ENCODE assay signal across 18 mouse cellular contexts in genomic region chr16:93367246-93367805, GRCm38 (mm10).
DNase-seq lines count a peak whose midpoint lies in the region; ATAC-seq and TF ChIP-seq lines count a peak whose summit lies in the region.
"Had no signal": no experiment of that assay in that cellular context is flagged by ENCODE, and none has a peak within 500 bp of the region (broad histone marks: within the 10 kb centered on the region; RNA-seq: fewer than 3 reads in every experiment).

No protein-coding gene starts in this region.

- DNase-seq in embryonic facial prominence, embryonic 10.5 days (ENCODE audit: low spot score): no peak
- peak; percentile 73 for DNase-seq in midbrain, embryonic 11.5 days (ENCODE audit: low spot score, missing footprints)
- DNase-seq in midbrain, postnatal 0 days (ENCODE audit: low spot score): no peak
- DNase-seq in layer of hippocampus, adult 9-11 months: no peak
- DNase-seq in left cerebral cortex, postnatal 36 days (ENCODE audit: low spot score in 2 of 2): no peak
- DNase-seq: adrenal gland, postnatal 10 days; cerebellum, adult 9-11 months; left cerebral cortex, postnatal 4 days; right cerebral cortex, postnatal 25 days had no signal

- H3K4me2 ChIP-seq in embryonic facial prominence, embryonic 13.5 days: no peak overlapping the region
- no peak overlapping the region for H3K4me2 ChIP-seq in midbrain, embryonic 11.5 days
- no peak overlapping the region for H3K4me2 ChIP-seq in midbrain, postnatal 0 days (ENCODE audit: low read depth, low read length, poor library complexity, severe bottlenecking)
- no peak overlapping the region for H3K4me2 ChIP-seq in kidney, embryonic 16.5 days (replicated peaks; ENCODE audit: low read depth, low read length)
- 0 out of 2 replicates have a peak overlapping the region, but pooled peaks have one; percentile 23 for H3K4me2 ChIP-seq in liver, embryonic 15.5 days
- H3K4me2 ChIP-seq: heart, embryonic 12.5 days had no signal

- no peak for TF ChIP-seq CTCF in midbrain, postnatal 0 days (IDR thresholded peaks at IDR 0.05)

- H3K4me3 ChIP-seq in embryonic facial prominence, embryonic 13.5 days: no peak overlapping the region
- no peak overlapping the region for H3K4me3 ChIP-seq in embryonic facial prominence, embryonic 10.5 days
- H3K4me3 ChIP-seq in midbrain, embryonic 11.5 days (ENCODE audit: low read depth, low read length): no peak overlapping the region
- no peak overlapping the region for H3K4me3 ChIP-seq in midbrain, postnatal 0 days (ENCODE audit: low read depth, low read length)
- no peak overlapping the region for H3K4me3 ChIP-seq in kidney, embryonic 16.5 days (ENCODE audit: low read length)
- no peak overlapping the region for H3K4me3 ChIP-seq in liver, embryonic 15.5 days (replicated peaks)
- H3K4me3 ChIP-seq: heart, embryonic 12.5 days had no signal

- no peak overlapping the region for H3K9ac ChIP-seq in embryonic facial prominence, embryonic 13.5 days
- no peak overlapping the region for H3K9ac ChIP-seq in midbrain, embryonic 11.5 days (ENCODE audit: low read length)
- no peak overlapping the region for H3K9ac ChIP-seq in midbrain, postnatal 0 days (replicated peaks; ENCODE audit: low read length, poor library complexity, severe bottlenecking)
- H3K9ac ChIP-seq in kidney, embryonic 16.5 days (replicated peaks; ENCODE audit: low read length): no peak overlapping the region
- H3K9ac ChIP-seq in liver, embryonic 15.5 days: no peak overlapping the region
- H3K9ac ChIP-seq: heart, embryonic 12.5 days had no signal

- intact Hi-C loops in left cerebral cortex, postnatal 36 days (cut with DNase I): no loop called here

- no peaks in the 10 kb centered on the region for H3K36me3 ChIP-seq in embryonic facial prominence, embryonic 13.5 days
- H3K36me3 ChIP-seq in embryonic facial prominence, embryonic 10.5 days (replicated peaks): no peaks in the 10 kb centered on the region
- no peaks in the 10 kb centered on the region for H3K36me3 ChIP-seq in midbrain, embryonic 11.5 days (ENCODE audit: control insufficient read depth, insufficient read depth, low read length)
- H3K36me3 ChIP-seq in midbrain, postnatal 0 days (ENCODE audit: insufficient read depth, low read length): no peaks in the 10 kb centered on the region
- no peaks in the 10 kb centered on the region for H3K36me3 ChIP-seq in kidney, embryonic 16.5 days (ENCODE audit: insufficient read depth, low read length)
- no peaks in the 10 kb centered on the region for H3K36me3 ChIP-seq in liver, embryonic 15.5 days (replicated peaks)
- H3K36me3 ChIP-seq: heart, embryonic 12.5 days had no signal

- peak overlapping the region; percentile 39; the same call in 1 of the 2 replicates for H3K27ac ChIP-seq in embryonic facial prominence, embryonic 13.5 days
- H3K27ac ChIP-seq in embryonic facial prominence, embryonic 10.5 days (replicated peaks): no peak overlapping the region
- no peak overlapping the region for H3K27ac ChIP-seq in midbrain, embryonic 11.5 days (ENCODE audit: low read depth, low read length)
- H3K27ac ChIP-seq in midbrain, postnatal 0 days (ENCODE audit: low read depth, low read length): no peak overlapping the region
- H3K27ac ChIP-seq in kidney, embryonic 16.5 days (ENCODE audit: low read length): peak overlapping the region; percentile 73
- peak overlapping the region; percentile 78; the same call in 1 of the 2 replicates for H3K27ac ChIP-seq in liver, embryonic 15.5 days (replicated peaks)
- H3K27ac ChIP-seq: hindbrain, postnatal 0 days had no signal

- peaks cover 8% of the 10 kb centered on the region; the same call in 1 of the 2 replicates for H3K27me3 ChIP-seq in embryonic facial prominence, embryonic 13.5 days
- no peaks in the 10 kb centered on the region; the same call in 1 of the 2 replicates for H3K27me3 ChIP-seq in embryonic facial prominence, embryonic 10.5 days (replicated peaks; ENCODE audit: low read depth, poor library complexity, severe bottlenecking)
- H3K27me3 ChIP-seq in midbrain, embryonic 11.5 days (ENCODE audit: control insufficient read depth, insufficient read depth, low read length): no peaks in the 10 kb centered on the region
- H3K27me3 ChIP-seq in midbrain, postnatal 0 days (ENCODE audit: insufficient read depth, low read length): no peaks in the 10 kb centered on the region
- H3K27me3 ChIP-seq in kidney, embryonic 16.5 days (ENCODE audit: insufficient read depth, low read length): no peaks in the 10 kb centered on the region
- 0 out of 2 replicates have a peak, but pooled peaks cover 5% of the 10 kb centered on the region for H3K27me3 ChIP-seq in liver, embryonic 15.5 days

- H3K4me1 ChIP-seq in embryonic facial prominence, embryonic 13.5 days: peaks cover 32% of the 10 kb centered on the region
- H3K4me1 ChIP-seq in embryonic facial prominence, embryonic 10.5 days: peaks cover 12% of the 10 kb centered on the region
- no peaks in the 10 kb centered on the region for H3K4me1 ChIP-seq in midbrain, embryonic 11.5 days (ENCODE audit: control insufficient read depth, insufficient read depth, low read length)
- H3K4me1 ChIP-seq in midbrain, postnatal 0 days (ENCODE audit: insufficient read depth, low read length): 0 out of 2 replicates have a peak, but pooled peaks cover 5% of the 10 kb centered on the region
- H3K4me1 ChIP-seq in kidney, embryonic 16.5 days (ENCODE audit: insufficient read depth, low read length): peaks cover 26% of the 10 kb centered on the region; the same call in 1 of the 2 replicates
- peaks cover 22% of the 10 kb centered on the region for H3K4me1 ChIP-seq in liver, embryonic 15.5 days (replicated peaks)

- no peaks in the 10 kb centered on the region for H3K9me3 ChIP-seq in embryonic facial prominence, embryonic 13.5 days
- no peaks in the 10 kb centered on the region for H3K9me3 ChIP-seq in embryonic facial prominence, embryonic 10.5 days
- no peaks in the 10 kb centered on the region for H3K9me3 ChIP-seq in midbrain, embryonic 11.5 days (ENCODE audit: control insufficient read depth, low read length)
- H3K9me3 ChIP-seq in midbrain, postnatal 0 days (ENCODE audit: low read length): no peaks in the 10 kb centered on the region
- H3K9me3 ChIP-seq in kidney, embryonic 16.5 days (ENCODE audit: low read length): no peaks in the 10 kb centered on the region
- H3K9me3 ChIP-seq in liver, embryonic 15.5 days (replicated peaks): no peaks in the 10 kb centered on the region
- H3K9me3 ChIP-seq: heart, embryonic 12.5 days had no signal

- ATAC-seq in embryonic facial prominence, embryonic 13.5 days (ENCODE audit: insufficient number of reproducible peaks, insufficient read depth, low FRiP score, low TSS enrichment, low read depth): no peak
- ATAC-seq in midbrain, embryonic 11.5 days (ENCODE audit: low FRiP score): no peak
- no peak for ATAC-seq in midbrain, postnatal 0 days (ENCODE audit: low FRiP score)
- peak; percentile 71 for ATAC-seq in kidney, embryonic 16.5 days (ENCODE audit: low FRiP score, low TSS enrichment)
- ATAC-seq in liver, embryonic 15.5 days (ENCODE audit: insufficient read depth): no peak
- ATAC-seq: activated CD4-positive, CD25-positive, alpha-beta regulatory T cell, adult 4 months; forebrain, embryonic 16.5 days; hindbrain, postnatal 0 days; lung, postnatal 0 days; midbrain, embryonic 16.5 days had no signal

- WGBS in embryonic facial prominence, embryonic 13.5 days: 91% methylated on average over 8 of the region's 8 CpGs
- WGBS in embryonic facial prominence, embryonic 10.5 days: 88% methylated on average over 8 of the region's 8 CpGs
- 81% methylated on average over 8 of the region's 8 CpGs for WGBS in midbrain, embryonic 11.5 days
- 88% methylated on average over 8 of the region's 8 CpGs for WGBS in midbrain, postnatal 0 days
- 53% methylated on average over 8 of the region's 8 CpGs for WGBS in kidney, embryonic 16.5 days
- WGBS in liver, embryonic 15.5 days (ENCODE audit: insufficient replicate concordance): 77% methylated on average over 8 of the region's 8 CpGs

Comparison
In these comparisons a context has a peak if more than half of its experiments do, and no peak if none do; other contexts are left out.
1. H3K27ac ChIP-seq: peak in embryonic facial prominence, embryonic 13.5 days (single experiment), kidney, embryonic 16.5 days (single experiment) and liver, embryonic 15.5 days (single experiment); none in embryonic facial prominence, embryonic 10.5 days (single experiment), midbrain, embryonic 11.5 days (single experiment) and midbrain, postnatal 0 days (single experiment).